Mouse (Mus musculus) kidney, adult 11 months (tissue): ENCODE measurements around the gene Tsr1.

Experiments used
- DNase-seq: peaks from one replicate; pipeline ENCODE4 v3.0.0; 2022

The Tsr1 gene

DNA sequence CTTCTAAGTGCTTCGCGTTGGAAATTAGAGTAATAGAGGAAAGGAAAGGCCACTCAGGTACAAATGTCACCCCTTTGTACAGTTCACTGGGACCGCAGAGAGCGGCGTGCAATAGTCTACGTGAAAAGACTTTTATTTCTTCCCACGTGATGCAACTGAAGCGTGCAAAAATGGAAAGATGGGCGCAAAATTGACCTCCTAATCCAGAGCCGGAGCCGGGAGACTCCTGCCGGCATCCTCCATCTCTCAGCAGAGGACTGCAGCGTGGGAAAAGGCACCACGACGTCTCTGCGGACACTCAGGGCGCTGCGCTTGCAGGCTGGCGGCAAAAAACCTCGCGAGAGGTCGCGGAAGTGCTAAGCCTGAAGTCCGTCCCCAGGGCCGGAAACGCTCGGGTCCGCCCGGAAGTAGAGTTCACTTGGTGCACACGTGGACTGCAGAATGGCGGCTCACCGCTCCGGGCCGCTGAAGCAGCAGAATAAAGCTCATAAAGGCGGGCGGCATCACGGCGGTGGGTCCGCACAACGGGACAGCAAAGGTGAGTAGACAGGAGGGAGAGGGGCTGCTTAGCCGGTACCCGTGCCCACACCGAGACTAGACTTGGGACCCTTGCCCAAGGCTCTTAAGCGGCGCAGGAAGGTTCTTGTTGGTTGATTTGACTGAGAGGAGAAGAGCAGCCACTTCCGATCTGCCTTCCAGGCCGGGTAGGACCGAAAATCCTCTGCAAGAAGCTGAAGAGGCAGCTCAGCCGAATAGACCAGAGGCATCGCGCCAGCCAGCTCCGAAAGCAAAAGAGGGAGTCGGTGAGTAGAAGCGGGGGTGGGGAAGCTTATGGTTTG lies at the start of gene Tsr1:
Tsr1 (plus strand) TSS at position 394 of the 839 bp plus-strand sequence.
- DNase-seq = peak; percentile 90

DNA sequence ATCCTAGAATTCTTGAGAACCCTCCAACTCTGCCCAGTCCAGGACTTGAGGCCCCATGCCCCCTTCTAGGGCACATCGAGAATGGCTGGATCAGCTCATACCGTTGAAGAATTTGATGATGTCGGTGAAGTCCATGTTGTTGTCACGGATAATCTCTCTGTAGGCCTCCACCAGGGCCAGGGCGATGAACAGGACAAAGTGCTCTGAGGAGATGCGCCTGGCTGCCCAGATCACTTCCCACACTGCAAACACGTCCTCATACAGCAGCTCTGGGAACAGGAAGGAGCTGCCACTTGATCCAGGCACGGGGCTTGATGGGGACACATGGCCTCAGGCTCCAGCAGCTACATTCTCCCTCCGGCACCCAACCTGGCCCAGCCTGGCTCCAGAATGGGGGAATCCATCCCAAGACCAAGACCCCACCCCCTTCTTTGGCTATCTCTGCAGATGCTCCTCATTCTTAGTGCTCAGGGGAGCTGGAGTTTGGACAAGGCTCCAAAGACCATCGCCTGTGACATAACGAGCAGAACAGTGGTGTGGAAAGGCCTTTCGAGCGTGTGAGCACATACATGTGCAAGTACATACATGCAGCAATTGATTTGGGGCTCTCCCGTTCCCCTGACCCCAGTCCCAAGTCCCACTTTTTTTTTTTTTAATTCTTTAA lies 46.7 kb upstream of the Tsr1 start:
- peak; percentile 81 for DNase-seq

GRCm38 (mm10) chr11:74857756-74858155 lies 40.1 kb upstream of the Tsr1 start:
- DNase-seq = no peak

GRCm38 (mm10) chr11:74862129-74862528 lies 35.7 kb upstream of the Tsr1 start:
- DNase-seq = no peak

GRCm38 (mm10) chr11:74863471-74863870 lies 34.4 kb upstream of the Tsr1 start:
- DNase-seq = no peak

DNA sequence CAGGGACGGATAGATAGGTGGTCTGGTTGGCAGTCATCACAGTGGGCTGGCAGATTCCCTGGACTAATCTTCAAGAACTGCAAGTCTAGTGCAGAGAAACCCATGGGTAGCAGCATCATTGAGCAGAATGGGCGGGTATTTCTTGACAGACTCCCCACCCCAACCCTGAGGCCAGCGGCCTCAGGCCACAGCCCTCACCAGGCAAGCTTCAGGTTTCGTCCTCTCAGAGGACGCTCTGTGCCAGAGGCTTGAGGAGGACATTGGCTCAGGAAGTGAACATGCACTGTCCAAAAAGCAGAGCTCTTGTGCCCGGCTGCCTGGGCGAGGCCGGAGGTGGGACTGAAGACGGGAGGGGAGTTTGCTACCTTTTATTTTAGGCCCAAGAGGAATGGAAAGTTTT lies 33.5 kb upstream of the Tsr1 start:
- no peak for DNase-seq

GRCm38 (mm10) chr11:74865252-74865651 lies 32.6 kb upstream of the Tsr1 start:
- no peak for DNase-seq

DNA sequence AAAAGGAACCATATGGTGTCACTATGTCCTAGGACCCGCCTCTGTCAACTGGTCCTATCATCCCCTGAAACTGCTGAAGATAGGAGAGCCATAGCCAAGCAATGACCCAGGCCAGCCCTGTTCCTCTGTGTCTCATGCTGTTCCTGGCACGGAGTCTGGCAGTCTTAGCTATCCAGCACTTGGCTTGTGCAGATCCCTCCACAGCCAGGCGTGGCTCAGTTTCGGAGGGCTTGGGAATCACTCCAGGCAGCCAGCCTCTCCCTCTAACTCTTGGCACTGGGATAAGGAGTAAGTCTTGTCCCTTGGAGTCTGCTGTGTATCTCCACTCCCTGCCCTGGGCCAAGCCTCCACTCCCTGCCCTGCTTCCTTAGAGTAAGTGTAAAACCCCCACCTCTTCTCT lies 31.2 kb upstream of the Tsr1 start:
- DNase-seq = no peak

GRCm38 (mm10) chr11:74867181-74867580 lies 30.7 kb upstream of the Tsr1 start:
- DNase-seq = peak; percentile 83

- DNase-seq = no peak
These were observed 29.7 kb upstream of the Tsr1 start for GRCm38 (mm10) chr11:74868046-74868760.

DNA sequence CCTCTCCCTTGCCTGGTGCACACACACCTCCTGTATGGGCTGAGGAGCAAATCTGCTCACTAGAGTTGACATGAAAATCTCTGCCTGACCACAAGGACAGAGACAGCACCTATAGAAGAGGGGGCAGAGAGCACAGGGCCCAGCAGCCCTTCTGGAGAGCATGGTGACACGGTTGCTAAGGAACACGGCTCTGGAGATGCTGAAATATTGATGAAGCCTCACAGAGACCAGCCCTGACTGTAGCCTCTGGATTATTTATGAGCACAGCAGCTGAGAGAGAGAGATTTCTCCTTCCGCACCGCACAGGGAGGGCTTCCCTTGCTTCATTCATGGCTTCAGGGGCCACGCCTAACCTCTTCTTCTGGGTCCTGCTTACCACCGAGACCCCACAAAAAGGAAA lies 28.3 kb upstream of the Tsr1 start:
- DNase-seq = no peak

GRCm38 (mm10) chr11:74870544-74870943 lies 27.3 kb upstream of the Tsr1 start:
- DNase-seq = no peak

DNA sequence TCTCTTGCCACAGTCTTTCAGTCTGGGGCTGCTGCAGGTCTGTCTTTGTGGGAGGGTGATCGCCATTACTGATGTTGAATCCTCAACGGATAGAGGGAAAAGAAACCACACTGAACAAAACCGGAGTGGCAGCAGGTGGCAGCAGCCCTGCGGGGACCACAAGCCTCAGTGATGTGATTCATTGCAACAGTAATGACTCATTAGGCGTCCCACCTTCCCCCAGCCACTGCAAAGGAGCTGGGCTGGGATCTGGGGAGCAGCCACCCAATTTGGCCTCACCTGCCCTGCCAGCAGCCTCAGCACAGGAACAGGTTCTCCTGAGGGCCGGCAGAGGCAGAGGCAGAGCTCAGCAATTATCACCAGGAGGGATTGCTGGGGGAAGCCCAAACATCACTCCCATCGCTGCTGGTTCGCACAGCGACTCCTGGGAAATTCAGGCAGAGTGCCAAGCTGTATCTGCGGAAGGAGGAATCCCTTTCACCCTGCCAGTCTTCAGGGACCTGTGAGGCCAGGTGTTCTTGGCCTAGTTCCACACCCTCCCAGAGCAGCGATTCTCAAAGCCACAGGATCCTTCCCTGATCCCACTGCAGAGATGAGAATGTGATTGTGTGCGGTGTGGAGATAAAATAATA lies 26.8 kb upstream of the Tsr1 start:
- DNase-seq = no peak

- DNase-seq = no peak
These were observed 23.2 kb upstream of the Tsr1 start for GRCm38 (mm10) chr11:74874630-74875029.

DNA sequence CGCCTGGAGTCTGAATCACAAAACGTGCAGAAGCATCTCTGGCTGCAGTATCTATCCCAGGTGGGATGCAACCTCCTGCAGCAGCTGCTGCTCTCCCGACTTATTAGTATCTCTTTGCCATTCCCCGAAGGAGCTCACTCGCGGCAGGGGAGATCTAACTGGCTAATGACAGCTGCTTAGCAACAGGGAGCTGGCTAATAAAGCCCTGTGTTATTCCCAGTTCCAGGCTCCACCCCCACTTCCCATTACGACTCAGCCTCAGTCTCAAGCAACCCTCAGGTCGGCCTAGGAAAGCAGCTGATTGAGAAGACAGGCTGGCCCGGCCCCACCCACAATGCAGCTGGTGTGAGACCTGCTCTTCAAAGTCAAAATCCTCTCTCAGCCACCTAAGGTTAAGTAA lies 21.1 kb upstream of the Tsr1 start:
- DNase-seq = peak; percentile 55

- no peak for DNase-seq
These were observed 16.9 kb upstream of the Tsr1 start for GRCm38 (mm10) chr11:74880999-74881398.

- no peak for DNase-seq
These were observed 15.9 kb upstream of the Tsr1 start for GRCm38 (mm10) chr11:74881979-74882378.

- DNase-seq = peak; percentile 71
These were observed 14.8 kb upstream of the Tsr1 start for GRCm38 (mm10) chr11:74883098-74883497.

DNA sequence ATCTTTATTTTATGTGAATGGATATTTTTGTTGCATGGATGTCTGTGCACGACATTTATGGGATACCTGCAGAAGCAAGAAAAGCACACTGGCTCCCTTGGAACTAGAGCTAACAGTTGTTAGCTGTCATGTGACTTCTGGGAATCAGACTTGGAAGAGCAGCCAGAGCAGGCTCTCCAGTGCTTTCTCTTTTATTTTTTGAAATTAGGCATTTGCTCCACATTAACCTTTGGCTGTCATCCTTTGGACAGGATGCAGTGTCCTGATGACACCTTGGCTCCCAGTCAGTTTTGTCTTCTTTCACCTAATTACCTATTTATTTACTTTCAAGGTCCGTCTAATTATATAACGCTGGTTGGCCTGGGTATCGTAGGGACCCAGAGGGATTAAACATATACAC lies 3.3 kb upstream of the Tsr1 start:
- peak; percentile 16 for DNase-seq

GRCm38 (mm10) chr11:74895980-74896900 lies 1.6 kb upstream of the Tsr1 start:
- peak; percentile 70 for DNase-seq

DNA sequence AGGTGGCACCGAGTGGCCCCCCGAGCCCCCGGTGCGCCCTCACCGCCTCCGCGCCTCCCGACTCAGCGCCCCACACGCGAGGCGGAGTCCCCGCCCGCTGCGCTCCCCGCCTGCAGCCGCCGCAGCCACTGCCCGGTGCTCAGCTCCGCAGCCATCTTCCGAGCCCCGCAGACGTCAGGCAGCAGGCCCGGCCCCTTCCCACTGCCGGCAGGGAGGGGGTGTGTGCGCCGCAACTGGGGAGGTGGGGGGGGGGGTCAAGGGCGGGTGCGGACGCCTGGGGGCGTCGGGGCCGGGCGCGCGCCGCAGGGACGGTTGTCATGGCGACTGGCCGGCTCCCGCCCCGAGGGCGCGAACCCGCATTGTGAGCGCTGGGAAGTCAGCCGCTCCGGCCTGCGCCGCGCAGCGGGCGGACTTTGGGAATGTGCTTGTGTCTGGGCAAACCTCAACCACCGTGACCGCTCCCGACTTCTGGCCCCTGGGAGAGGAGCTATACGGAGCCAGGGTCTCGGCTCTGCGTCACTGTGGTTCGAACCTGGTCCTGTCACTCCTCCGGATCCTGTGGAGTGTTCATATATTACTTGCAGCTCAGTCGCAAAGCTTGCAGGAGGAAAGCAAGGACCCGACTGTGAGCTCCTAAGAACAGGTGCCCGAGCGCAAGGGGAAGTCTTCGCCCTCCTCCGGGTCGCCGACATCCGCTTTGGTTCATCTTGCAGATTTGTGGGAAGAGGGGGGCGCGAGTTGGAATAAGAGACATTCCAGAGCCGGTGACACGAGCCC lies 782 bp upstream of the Tsr1 start, which contains the start of gene Sgsm2:
Sgsm2 (minus strand) TSS at position 160 of the 777 bp plus-strand sequence.
- peak; percentile 69 for DNase-seq
